Mouse (Mus musculus): ENCODE data around the gene Zfp113.

- TF ChIP-seq POLR2A (IDR thresholded peaks at IDR 0.05; ENCODE audit: low read depth, low read length) (peak; percentile 41), PAX5 (IDR thresholded peaks at IDR 0.05; ENCODE audit: low read length) (no peak), CTCF (conservative IDR thresholded peaks at IDR 0.05 in 1 of 2, IDR thresholded peaks at IDR 0.05 in 1 of 2; ENCODE audit: low read depth in 2 of 2, low read length in 2 of 2) (no peak), NRF1 (IDR thresholded peaks at IDR 0.05; ENCODE audit: low read depth, low read length) (no peak), ZKSCAN1 (IDR thresholded peaks at IDR 0.05; ENCODE audit: borderline replicate concordance, low read depth, low read length) (no peak), EP300 (IDR thresholded peaks at IDR 0.05; ENCODE audit: low read length) (no peak), IRF4 (IDR thresholded peaks at IDR 0.05; ENCODE audit: low read depth, low read length) (no peak), ELF1 (IDR thresholded peaks at IDR 0.05; ENCODE audit: low read depth, low read length) (0 out of 2 replicates have a peak, but pooled peaks have one; percentile 11), NELFE (IDR thresholded peaks at IDR 0.05; ENCODE audit: low read depth, low read length) (peak; percentile 57; the same call in 1 of the 2 replicates), ZNF384 (IDR thresholded peaks at IDR 0.05; ENCODE audit: low read depth, low read length) (no peak), ZC3H11A (IDR thresholded peaks at IDR 0.05; ENCODE audit: low read depth, low read length) (no peak), MYC (IDR thresholded peaks at IDR 0.05; ENCODE audit: low read depth, low read length) (peak; percentile 33), ETS1 (conservative IDR thresholded peaks at IDR 0.05; ENCODE audit: low read depth, low read length) (no peak), USF2 (conservative IDR thresholded peaks at IDR 0.05; ENCODE audit: low read depth, low read length) (no peak)
Measured at GRCm38 (mm10) chr5:138193771-138194727, 38.5 kb upstream of the Zfp113 start, which contains the start of gene Mblac1.
